Mouse (Mus musculus) E14TG2a.4 (cell line): ENCODE results near the gene Tbpl1.

Experiments
- H3K27me3 ChIP-seq: 2 replicates; pipeline ENCODE4 v1.6.1; 2014; ENCODE audit warnings: low read length, control low read depth; ENCODE audit not compliant: insufficient read depth
- H3K36me3 ChIP-seq: 2 replicates; pipeline ENCODE4 v1.6.1; 2014; ENCODE audit warnings: low read length, control low read depth; ENCODE audit not compliant: insufficient read depth
- H3K4me1 ChIP-seq: replicated peaks from 2 replicates; pipeline ENCODE4 v1.6.1; 2014; ENCODE audit warnings: low read depth, low read length, control low read depth
- H3K4me3 ChIP-seq: replicated peaks from 2 replicates; pipeline ENCODE4 v1.5.1; 2014; ENCODE audit warnings: mild to moderate bottlenecking, low read length
- H3K9me3 ChIP-seq: 2 replicates; pipeline ENCODE4 v1.6.1; 2014; ENCODE audit warnings: low read length, control low read depth
- CTCF ChIP-seq: conservative IDR thresholded peaks from 2 replicates; pipeline ENCODE4 v1.5.1; 2014; ENCODE audit warnings: low read length
- NANOG ChIP-seq: IDR thresholded peaks from 2 replicates; pipeline ENCODE4 v1.6.1; 2014; ENCODE audit warnings: borderline replicate concordance, low read length, mixed read lengths
- POU5F1 ChIP-seq: IDR thresholded peaks from 2 replicates; pipeline ENCODE4 v1.6.1; 2014; ENCODE audit warnings: low read length, borderline replicate concordance

The Tbpl1 gene

GRCm38 (mm10) chr10:22668509-22668908 lies 63.2 kb downstream of the Tbpl1 start:
- no peak for TF ChIP-seq CTCF
- TF ChIP-seq NANOG = no peak
- TF ChIP-seq POU5F1 = no peak
- H3K4me1 ChIP-seq = no peaks in the 10 kb centered on the region
- H3K9me3 ChIP-seq = peaks cover 8% of the 10 kb centered on the region; the same call in 1 of the 2 replicates
- H3K36me3 ChIP-seq = no peaks in the 10 kb centered on the region
- no peaks in the 10 kb centered on the region for H3K27me3 ChIP-seq
- no peak overlapping the region for H3K4me3 ChIP-seq

GRCm38 (mm10) chr10:22660286-22661000 lies 71.3 kb downstream of the Tbpl1 start:
- Histone ChIP-seq H3K9me3 (peaks cover 5% of the 10 kb centered on the region; the same call in 1 of the 2 replicates), H3K4me3 (no peak overlapping the region), H3K36me3 (no peaks in the 10 kb centered on the region), H3K4me1 (no peaks in the 10 kb centered on the region), H3K27me3 (no peaks in the 10 kb centered on the region)
- TF ChIP-seq NANOG = no peak
- no peak for TF ChIP-seq POU5F1
- no peak for TF ChIP-seq CTCF

GRCm38 (mm10) chr10:22659386-22659725 lies 72.4 kb downstream of the Tbpl1 start:
- no peak for TF ChIP-seq POU5F1
- TF ChIP-seq NANOG = no peak
- TF ChIP-seq CTCF = no peak
- no peak overlapping the region for H3K4me3 ChIP-seq
- no peaks in the 10 kb centered on the region for H3K27me3 ChIP-seq
- H3K36me3 ChIP-seq = no peaks in the 10 kb centered on the region
- H3K9me3 ChIP-seq = peaks cover 5% of the 10 kb centered on the region; the same call in 1 of the 2 replicates
- no peaks in the 10 kb centered on the region for H3K4me1 ChIP-seq

GRCm38 (mm10) chr10:22658534-22659385 lies 73.0 kb downstream of the Tbpl1 start:
- TF ChIP-seq POU5F1 (no peak), NANOG (no peak), CTCF (no peak)
- peaks cover 5% of the 10 kb centered on the region; the same call in 1 of the 2 replicates for H3K9me3 ChIP-seq
- H3K27me3 ChIP-seq = no peaks in the 10 kb centered on the region
- no peaks in the 10 kb centered on the region for H3K4me1 ChIP-seq
- H3K36me3 ChIP-seq = no peaks in the 10 kb centered on the region
- H3K4me3 ChIP-seq = no peak overlapping the region
